Mouse (Mus musculus) CH12.LX (cell line): ENCODE results near the gene Tnnc2. TPM values are rescaled to one million over a fixed set of nuclear protein-coding genes. Genes with fewer than 3 reads are reported as not detected.

ENCODE experiments used
- DNase-seq: peaks from one replicate; pipeline ENCODE4 v3.0.0-alpha.2; 2013; ENCODE audit errors: extremely low read depth
- H3K27ac ChIP-seq: 2 replicates; pipeline ENCODE4 v1.5.1; 2012; ENCODE audit warnings: low read depth, mild to moderate bottlenecking, control low read depth, moderate library complexity; ENCODE audit not compliant: insufficient read depth
- H3K27me3 ChIP-seq: replicated peaks from 2 replicates; pipeline ENCODE3; 2012; ENCODE audit warnings: inconsistent platforms
- H3K36me3 ChIP-seq, 2 experiments: replicated peaks in 1 of 2; 2 replicates each; pipeline versions ENCODE3 to v1.6.1; 2012; ENCODE audit warnings: inconsistent platforms in 1 of 2, low read length in 1 of 2, mild to moderate bottlenecking in 1 of 2, mixed read lengths in 1 of 2, moderate library complexity in 1 of 2; ENCODE audit not compliant: control insufficient read depth in 1 of 2, insufficient read depth in 1 of 2
- H3K4me1 ChIP-seq, 2 experiments: 2 replicates each; pipeline ENCODE4 v1.6.1; 2012; ENCODE audit warnings: inconsistent platforms in 1 of 2, moderate library complexity in 1 of 2; ENCODE audit not compliant: insufficient read depth in 2 of 2, control insufficient read depth in 1 of 2
- H3K4me2 ChIP-seq: 2 replicates; pipeline ENCODE4 v1.6.1; 2012; ENCODE audit warnings: low read depth, mild to moderate bottlenecking, control low read depth; ENCODE audit not compliant: poor library complexity, insufficient read depth, severe bottlenecking
- H3K4me3 ChIP-seq, 3 experiments: fragments of 150-350 bp in 1 of 3; sonication (generic) in 1 of 3; replicated peaks in 1 of 3; 2 replicates each; pipeline versions ENCODE3 to v1.5.1; 2011 to 2012; ENCODE audit warnings: low read depth in 2 of 3, low read length in 2 of 3, mild to moderate bottlenecking in 2 of 3, moderate library complexity in 2 of 3, control low read depth in 1 of 3, improper control_type of control experiment in 1 of 3, inconsistent platforms in 1 of 3, mixed read lengths in 1 of 3; ENCODE audit not compliant: poor library complexity in 1 of 3
- H3K79me2 ChIP-seq: replicated peaks from 2 replicates; pipeline ENCODE4 v1.6.1; 2012; ENCODE audit warnings: mild to moderate bottlenecking, moderate library complexity; ENCODE audit not compliant: control insufficient read depth, poor library complexity, insufficient read depth, severe bottlenecking; ENCODE audit errors: extremely low read depth
- H3K9ac ChIP-seq: 2 replicates; pipeline ENCODE4 v1.6.1; 2012; ENCODE audit warnings: low read depth, mild to moderate bottlenecking, control low read depth, moderate library complexity; ENCODE audit not compliant: insufficient read depth
- H3K9me3 ChIP-seq: replicated peaks from 2 replicates; pipeline ENCODE3; 2012; ENCODE audit warnings: low read length, inconsistent platforms, mixed read lengths
- CHD1 ChIP-seq: IDR thresholded peaks from 2 replicates; pipeline ENCODE4 v1.6.1; 2012; ENCODE audit warnings: low read depth, low read length, improper control_type of control experiment, inconsistent platforms
- CHD2 ChIP-seq: IDR thresholded peaks from 2 replicates; pipeline ENCODE4 v1.6.1; 2011; ENCODE audit warnings: low read length, improper control_type of control experiment
- CTCF ChIP-seq, 2 experiments: IDR thresholded peaks in 1 of 2; conservative IDR thresholded peaks in 1 of 2; 2 replicates each; pipeline ENCODE4 v1.5.1; 2011 to 2012; ENCODE audit warnings: low read depth in 2 of 2, low read length in 2 of 2, improper control_type of control experiment in 1 of 2, inconsistent platforms in 1 of 2, mild to moderate bottlenecking in 1 of 2, moderate library complexity in 1 of 2
- ELF1 ChIP-seq: IDR thresholded peaks from 2 replicates; pipeline ENCODE4 v1.6.1; 2014; ENCODE audit warnings: low read depth, mild to moderate bottlenecking, inconsistent platforms, low read length, improper control_type of control experiment
- EP300 ChIP-seq: IDR thresholded peaks from 2 replicates; pipeline ENCODE4 v1.6.1; 2011; ENCODE audit warnings: low read length, improper control_type of control experiment
- ETS1 ChIP-seq: conservative IDR thresholded peaks from 2 replicates; pipeline ENCODE4 v1.6.1; 2012; ENCODE audit warnings: low read depth, mild to moderate bottlenecking, inconsistent platforms, low read length, improper control_type of control experiment, moderate library complexity
- GABPA ChIP-seq: IDR thresholded peaks from 2 replicates; pipeline ENCODE4 v1.6.1; 2012; ENCODE audit warnings: low read depth, low read length, improper control_type of control experiment, inconsistent platforms; ENCODE audit not compliant: insufficient replicate concordance
- HCFC1 ChIP-seq: IDR thresholded peaks from 2 replicates; pipeline ENCODE4 v1.6.1; 2012; ENCODE audit warnings: low read depth, mild to moderate bottlenecking, inconsistent platforms, low read length, improper control_type of control experiment
- IRF4 ChIP-seq: IDR thresholded peaks from 2 replicates; pipeline ENCODE4 v1.6.1; 2014; ENCODE audit warnings: low read depth, mild to moderate bottlenecking, inconsistent platforms, low read length, improper control_type of control experiment
- JUND ChIP-seq: conservative IDR thresholded peaks from 2 replicates; pipeline ENCODE4 v1.6.1; 2011; ENCODE audit warnings: low read depth, low read length, improper control_type of control experiment
- MAFK ChIP-seq: IDR thresholded peaks from 2 replicates; pipeline ENCODE4 v1.6.1; 2011; ENCODE audit warnings: low read length, improper control_type of control experiment; ENCODE audit not compliant: insufficient replicate concordance
- MAX ChIP-seq: IDR thresholded peaks from 2 replicates; pipeline ENCODE4 v1.6.1; 2011; ENCODE audit warnings: low read length, improper control_type of control experiment
- MAZ ChIP-seq: IDR thresholded peaks from 2 replicates; pipeline ENCODE4 v1.6.1; 2012; ENCODE audit warnings: low read depth, mild to moderate bottlenecking, inconsistent platforms, low read length, improper control_type of control experiment, moderate library complexity
- MXI1 ChIP-seq: IDR thresholded peaks from 2 replicates; pipeline ENCODE4 v1.6.1; 2011; ENCODE audit warnings: mild to moderate bottlenecking, low read depth, low read length, improper control_type of control experiment
- MYC ChIP-seq: IDR thresholded peaks from 2 replicates; pipeline ENCODE4 v1.6.1; 2011; ENCODE audit warnings: low read depth, mild to moderate bottlenecking, improper control_type of control experiment, low read length
- SMC3 ChIP-seq: IDR thresholded peaks from 2 replicates; pipeline ENCODE4 v1.6.1; 2011; ENCODE audit warnings: low read depth, low read length, improper control_type of control experiment
- TBP ChIP-seq: conservative IDR thresholded peaks from 2 replicates; pipeline ENCODE4 v1.6.1; 2011; ENCODE audit warnings: low read depth, low read length, improper control_type of control experiment
- USF1 ChIP-seq: IDR thresholded peaks from 2 replicates; pipeline ENCODE4 v1.6.1; 2014; ENCODE audit warnings: low read depth, mild to moderate bottlenecking, inconsistent platforms, low read length, improper control_type of control experiment
- ZMIZ1 ChIP-seq: IDR thresholded peaks from 2 replicates; pipeline ENCODE4 v1.6.1; 2012; ENCODE audit warnings: low read depth, mild to moderate bottlenecking, inconsistent platforms, low read length, improper control_type of control experiment
- ZNF384 ChIP-seq: IDR thresholded peaks from 2 replicates; pipeline ENCODE4 v1.6.1; 2012; ENCODE audit warnings: low read depth, low read length, improper control_type of control experiment, inconsistent platforms
- dilution Hi-C: fragments of 300-500 bp; cut with MboI; formaldehyde crosslinking; loops from 2 replicates; pipeline ENCODE4 v1.14.3; 2020; ENCODE audit warnings: low sequenced_read_pairs; ENCODE audit not compliant: extremely low pct_unique_long_range_greater_than_20kb, extremely low pct_ligation_motif_present
- in situ Hi-C: fragments of 300-500 bp; cut with MboI; formaldehyde crosslinking; loops from 3 replicates; pipeline ENCODE4 v1.14.3; 2019; ENCODE audit warnings: low sequenced_read_pairs, low pct_ligation_motif_present, low pct_unique_long_range_greater_than_20kb, mixed read lengths
- polyA plus RNA-seq: library from polyadenylated mRNA; unstranded; fragments of >175 nt; gene quantifications from 2 replicates; pipeline ENCODE4 v1.2.1, GENCODE M21; 2012; ENCODE audit warnings: low read depth; ENCODE audit not compliant: insufficient read length
- total RNA-seq, 2 experiments: library from RNA; depleted of rRNA; stranded (reverse); fragments of 300-350 nt in 1 of 2; fragments of >200 nt in 1 of 2; gene quantifications; 2 replicates each; pipeline ENCODE4 v1.2.3; 2012 to 2014

Gene Tnnc2
- total and polyA plus RNA-seq, 3 experiments: not detected

GRCm38 (mm10) chr2:164760059-164760833 is 19.5 kb downstream of the Tnnc2 start:
- H3K27me3 ChIP-seq: no peaks in the 10 kb centered on the region
- H3K4me3 ChIP-seq: no peak overlapping the region
- H3K4me1 ChIP-seq: peaks cover 0 to 18% of the 10 kb centered on the region in 2 experiments; a peak in 3 of 4 replicates
- H3K79me2 ChIP-seq: no peaks in the 10 kb centered on the region
- H3K36me3 ChIP-seq: peaks cover 83 to 94% of the 10 kb centered on the region in 2 experiments
- in situ Hi-C loops (no loop called here), dilution Hi-C loops (no loop called here)
- H3K4me2 ChIP-seq: no peak overlapping the region
- no peaks in the 10 kb centered on the region for H3K9me3 ChIP-seq
- no peak for DNase-seq
- H3K9ac ChIP-seq: no peak overlapping the region
- TF ChIP-seq MYC (no peak), ZMIZ1 (no peak), CHD2 (no peak)
- H3K27ac ChIP-seq: no peak overlapping the region

- in situ Hi-C loops: no loop called here
- H3K9ac ChIP-seq: no peak overlapping the region
- no peak for TF ChIP-seq EP300
- TF ChIP-seq MXI1: no peak
- no peak for TF ChIP-seq CHD2
- no peak for TF ChIP-seq TBP
- no peak for TF ChIP-seq SMC3
- TF ChIP-seq CHD1: no peak
- no peak for TF ChIP-seq ETS1
- no peak for TF ChIP-seq ELF1
- no peak for TF ChIP-seq HCFC1
- TF ChIP-seq ZNF384: no peak
- no peak for TF ChIP-seq IRF4
- no peak for TF ChIP-seq ZMIZ1
- TF ChIP-seq GABPA: no peak
- TF ChIP-seq CTCF (conservative IDR thresholded peaks at IDR 0.05 in 1 of 2, IDR thresholded peaks at IDR 0.05 in 1 of 2; ENCODE audit: low read depth in 2 of 2, low read length in 2 of 2): no peak
- TF ChIP-seq USF1: no peak
- TF ChIP-seq MAFK: no peak
- TF ChIP-seq MAZ: no peak
- TF ChIP-seq MAX: no peak
- no peak for TF ChIP-seq JUND
- no peak overlapping the region for H3K4me3 ChIP-seq
- DNase-seq: no peak
- H3K9me3 ChIP-seq: no peaks in the 10 kb centered on the region
- H3K4me2 ChIP-seq: no peak overlapping the region
- no peaks in the 10 kb centered on the region for H3K27me3 ChIP-seq
- peaks cover 92 to 99% of the 10 kb centered on the region in 2 experiments for H3K36me3 ChIP-seq
- no peak overlapping the region for H3K27ac ChIP-seq
- dilution Hi-C loops: no loop called here
- H3K4me1 ChIP-seq: peaks cover 0 to 8% of the 10 kb centered on the region in 2 experiments; a peak in 2 of 4 replicates
- no peaks in the 10 kb centered on the region for H3K79me2 ChIP-seq
These were observed 21.1 kb downstream of the Tnnc2 start for GRCm38 (mm10) chr2:164758692-164759091.
